ENCODE assay signal across 25 mouse cellular contexts in genomic region chr15:97727520-97727919, GRCm38 (mm10). TPM values are rescaled to one million over a fixed set of nuclear protein-coding genes. Genes with fewer than 3 reads are reported as not detected.
DNase-seq lines count a peak whose midpoint lies in the region; ATAC-seq and TF ChIP-seq lines count a peak whose summit lies in the region.
"Had no signal": no experiment of that assay in that cellular context is flagged by ENCODE, and none has a peak within 500 bp of the region (broad histone marks: within the 10 kb centered on the region; RNA-seq: fewer than 3 reads in every experiment).

No protein-coding gene starts in this region.

- peak overlapping the region; percentile 36; the same call in 1 of the 2 replicates for H3K27ac ChIP-seq in heart, embryonic 13.5 days (replicated peaks)
- H3K27ac ChIP-seq in heart, embryonic 12.5 days (ENCODE audit: poor library complexity, severe bottlenecking) = no peak overlapping the region
- H3K27ac ChIP-seq in testis, adult 2 months (ENCODE audit: control insufficient read depth, insufficient read depth, low read depth, low read length) = peak overlapping the region; percentile 22
- H3K27ac ChIP-seq in macrophage = peak overlapping the region; percentile 22; the same call in 1 of the 2 replicates
- H3K27ac ChIP-seq: forebrain, embryonic 13.5 days; hindbrain, embryonic 10.5 days; intestine, embryonic 15.5 days; kidney, postnatal 0 days; limb, embryonic 12.5 days; liver, embryonic 15.5 days; midbrain, embryonic 12.5 days; stomach, embryonic 15.5 days had no signal

- no peaks in the 10 kb centered on the region for H3K79me2 ChIP-seq in macrophage (ENCODE audit: inconsistent target)

- peaks cover 10% of the 10 kb centered on the region for H3K4me1 ChIP-seq in heart, embryonic 13.5 days
- H3K4me1 ChIP-seq in heart, embryonic 12.5 days (replicated peaks) = peaks cover 8% of the 10 kb centered on the region; the same call in 1 of the 2 replicates
- H3K4me1 ChIP-seq in testis, adult 2 months (ENCODE audit: control insufficient read depth, insufficient read depth, low read length) = peaks cover 15% of the 10 kb centered on the region
- H3K4me1 ChIP-seq: forebrain, embryonic 13.5 days; liver, embryonic 15.5 days; midbrain, embryonic 12.5 days; stomach, embryonic 15.5 days had no signal

- no peak overlapping the region for H3K4me2 ChIP-seq in heart, embryonic 13.5 days
- no peak overlapping the region for H3K4me2 ChIP-seq in heart, embryonic 12.5 days
- H3K4me2 ChIP-seq: forebrain, embryonic 13.5 days; intestine, embryonic 15.5 days; limb, embryonic 12.5 days; liver, embryonic 15.5 days; midbrain, embryonic 12.5 days; stomach, embryonic 15.5 days had no signal

- no peak overlapping the region for H3K4me3 ChIP-seq in heart, embryonic 13.5 days
- no peak overlapping the region for H3K4me3 ChIP-seq in heart, embryonic 12.5 days
- no peak overlapping the region for H3K4me3 ChIP-seq in testis, adult 2 months (ENCODE audit: control insufficient read depth, low read depth, low read length)
- no peak overlapping the region for H3K4me3 ChIP-seq in macrophage (ENCODE audit: inconsistent target)
- H3K4me3 ChIP-seq: forebrain, embryonic 13.5 days; hindbrain, embryonic 10.5 days; intestine, embryonic 15.5 days; limb, embryonic 12.5 days; liver, embryonic 15.5 days; megakaryocyte, embryonic 14.5 days; midbrain, embryonic 12.5 days; stomach, embryonic 15.5 days had no signal

- TF ChIP-seq CTCF in testis, adult 2 months (IDR thresholded peaks at IDR 0.05; ENCODE audit: control insufficient read depth, insufficient read depth, insufficient replicate concordance, low read depth, low read length) = no peak

- no peak for ATAC-seq in heart, embryonic 13.5 days (ENCODE audit: extremely low read depth, insufficient number of reproducible peaks, low FRiP score, low TSS enrichment)
- ATAC-seq in heart, embryonic 12.5 days (ENCODE audit: insufficient number of reproducible peaks, low FRiP score) = no peak
- ATAC-seq: CD4-positive, CD25-positive, alpha-beta regulatory T cell, adult 4 months; forebrain, embryonic 13.5 days; hindbrain, embryonic 16.5 days; intestine, embryonic 15.5 days had no signal

- DNase-seq in testis, postnatal 10 days (ENCODE audit: low spot score) = no peak
- peak; percentile 48 to 49 for DNase-seq in thymus, postnatal 36 days
- DNase-seq in kidney, adult 8-10 months = no peak
- DNase-seq: adrenal gland, postnatal 25 days; cerebellum, adult 2 months; cerebellum, postnatal 36 days; kidney, postnatal 4 days; layer of hippocampus, adult 9-11 months had no signal

- no peak overlapping the region for H3K9ac ChIP-seq in heart, embryonic 13.5 days
- no peak overlapping the region for H3K9ac ChIP-seq in heart, embryonic 12.5 days
- H3K9ac ChIP-seq: forebrain, embryonic 13.5 days; intestine, embryonic 15.5 days; limb, embryonic 12.5 days; liver, embryonic 15.5 days; midbrain, embryonic 12.5 days; stomach, embryonic 15.5 days had no signal

- whole genome bisulfite sequencing in heart, embryonic 13.5 days = 65% methylated on average over 5 of the region's 5 CpGs
- WGBS in heart, embryonic 12.5 days = 76% methylated on average over 5 of the region's 5 CpGs
- 39% methylated on average over 5 of the region's 5 CpGs for WGBS in macrophage (ENCODE audit: missing documents)

- 0 out of 2 replicates have a peak, but pooled peaks cover 3% of the 10 kb centered on the region for H3K27me3 ChIP-seq in heart, embryonic 13.5 days (replicated peaks)
- H3K27me3 ChIP-seq in heart, embryonic 12.5 days (replicated peaks) = no peaks in the 10 kb centered on the region
- H3K27me3 ChIP-seq in testis, adult 2 months (ENCODE audit: control insufficient read depth, insufficient read depth, low read length) = no peaks in the 10 kb centered on the region
- H3K27me3 ChIP-seq: forebrain, embryonic 13.5 days; intestine, embryonic 15.5 days; limb, embryonic 12.5 days; midbrain, embryonic 12.5 days; stomach, embryonic 15.5 days had no signal

- no peak for TF ChIP-seq POLR2A in testis, adult 2 months (IDR thresholded peaks at IDR 0.05; ENCODE audit: control insufficient read depth, low read depth, low read length)

- no peaks in the 10 kb centered on the region for H3K9me3 ChIP-seq in heart, embryonic 13.5 days
- no peaks in the 10 kb centered on the region for H3K9me3 ChIP-seq in heart, embryonic 12.5 days (replicated peaks)
- H3K9me3 ChIP-seq: forebrain, embryonic 13.5 days; intestine, embryonic 15.5 days; limb, embryonic 12.5 days; liver, embryonic 15.5 days; midbrain, embryonic 12.5 days; stomach, embryonic 15.5 days had no signal

- no peaks in the 10 kb centered on the region for H3K36me3 ChIP-seq in heart, embryonic 13.5 days
- H3K36me3 ChIP-seq in heart, embryonic 12.5 days = no peaks in the 10 kb centered on the region
- H3K36me3 ChIP-seq in testis, adult 2 months (ENCODE audit: control insufficient read depth, insufficient read depth, low read length) = no peaks in the 10 kb centered on the region
- no peaks in the 10 kb centered on the region for H3K36me3 ChIP-seq in macrophage (ENCODE audit: inconsistent target)
- H3K36me3 ChIP-seq: hindbrain, embryonic 10.5 days; intestine, embryonic 15.5 days; limb, embryonic 12.5 days; liver, embryonic 15.5 days; midbrain, embryonic 12.5 days; stomach, embryonic 15.5 days had no signal

RNA-seq across cellular contexts. Expression of gene Endou, which starts 3.6 kb away (rescaled TPM):
- 0.23 and 0.45 TPM in 2 replicates for polyA plus RNA-seq in heart, embryonic 13.5 days (2015; fragmentation: Nextera tagmentation; extraction: Ambion mirVana)
- polyA plus RNA-seq in heart, embryonic 12.5 days (2016; fragmentation: Nextera tagmentation; extraction: Ambion mirVana) = 0.14 and 0.15 TPM in 2 replicates
- 0.89 and 1.1 TPM in 2 replicates for polyA plus RNA-seq in testis, adult 2 months (2012; rRNA removed)
- total RNA-seq in macrophage (2018; cell fraction: chromatin; rRNA removed) = 1 to 10 TPM in 21 of 26 experiments, under 1 TPM in 4, not detected in 1; 0.41 to 5.2 (median 2.0) TPM
- under 1 TPM; 0.10 to 0.84 (median 0.45) TPM for total RNA-seq in macrophage (2018; cell fraction: cytosol; rRNA removed)
- 1 to 10 TPM in 18 of 26 experiments, under 1 TPM in 7, not detected in 1; 0.30 to 5.3 (median 2.0) TPM for total RNA-seq in macrophage (2018; cell fraction: nucleus; rRNA removed)
- polyA plus RNA-seq in macrophage (2018) = 0.66 to 0.98 TPM in 2 of 3 replicates, not detected in the other
- polyA plus RNA-seq: embryonic facial prominence, embryonic 11.5 days; neural tube, embryonic 14.5 days had no signal

RNA-seq across cellular contexts. Expression of gene Rpap3, which starts 21.9 kb away (rescaled TPM):
- polyA plus RNA-seq in heart, embryonic 13.5 days (2015; fragmentation: Nextera tagmentation; extraction: Ambion mirVana) = 17.9 and 18.5 TPM in 2 replicates
- polyA plus RNA-seq in heart, embryonic 12.5 days (2016; fragmentation: Nextera tagmentation; extraction: Ambion mirVana) = 21.5 and 23.7 TPM in 2 replicates
- polyA plus RNA-seq in testis, adult 2 months (2012; rRNA removed) = 3.7 and 3.9 TPM in 2 replicates
- 10 to 100 TPM in 15 of 26 experiments, 1 to 10 TPM in 11; 1.1 to 27.9 (median 12.3) TPM for total RNA-seq in macrophage (2018; cell fraction: chromatin; rRNA removed)
- total RNA-seq in macrophage (2018; cell fraction: cytosol; rRNA removed) = 10 to 100 TPM in 14 of 26 experiments, 1 to 10 TPM in 12; 7.0 to 11.9 (median 10.1) TPM
- 10 to 100 TPM in 8 of 26 experiments, 1 to 10 TPM in 18; 2.3 to 15.8 (median 5.9) TPM for total RNA-seq in macrophage (2018; cell fraction: nucleus; rRNA removed)
- 8.9 to 13.3 TPM (median 9.6 TPM) in 3 replicates for polyA plus RNA-seq in macrophage (2018)

RNA-seq across cellular contexts. Expression of gene Rapgef3, which starts 40.3 kb away (rescaled TPM):
- polyA plus RNA-seq in heart, embryonic 13.5 days (2015; fragmentation: Nextera tagmentation; extraction: Ambion mirVana) = 22.1 and 25.4 TPM in 2 replicates
- polyA plus RNA-seq in heart, embryonic 12.5 days (2016; fragmentation: Nextera tagmentation; extraction: Ambion mirVana) = 22.0 and 22.9 TPM in 2 replicates
- 16.1 and 16.3 TPM in 2 replicates for polyA plus RNA-seq in testis, adult 2 months (2012; rRNA removed)
- total RNA-seq in macrophage (2018; cell fraction: chromatin; rRNA removed) = 100 to 1,000 TPM in 3 of 26 experiments, 10 to 100 TPM in 19, 1 to 10 TPM in 4; 5.4 to 141 (median 37.1) TPM
- 10 to 100 TPM in 4 of 26 experiments, 1 to 10 TPM in 22; 1.9 to 13.5 (median 6.4) TPM for total RNA-seq in macrophage (2018; cell fraction: cytosol; rRNA removed)
- 10 to 100 TPM in 15 of 26 experiments, 1 to 10 TPM in 11; 2.9 to 49.9 (median 14.1) TPM for total RNA-seq in macrophage (2018; cell fraction: nucleus; rRNA removed)
- 5.0 to 10.9 TPM (median 10.2 TPM) in 3 replicates for polyA plus RNA-seq in macrophage (2018)

RNA-seq across cellular contexts. Expression of gene Slc48a1, which starts 50.8 kb away (rescaled TPM):
- polyA plus RNA-seq in heart, embryonic 13.5 days (2015; fragmentation: Nextera tagmentation; extraction: Ambion mirVana) = 70.2 and 70.8 TPM in 2 replicates
- 52.9 and 55.0 TPM in 2 replicates for polyA plus RNA-seq in heart, embryonic 12.5 days (2016; fragmentation: Nextera tagmentation; extraction: Ambion mirVana)
- 16.3 and 17.0 TPM in 2 replicates for polyA plus RNA-seq in testis, adult 2 months (2012; rRNA removed)
- 10 to 100 TPM in 23 of 26 experiments, 1 to 10 TPM in 3; 5.9 to 65.0 (median 26.1) TPM for total RNA-seq in macrophage (2018; cell fraction: chromatin; rRNA removed)
- total RNA-seq in macrophage (2018; cell fraction: cytosol; rRNA removed) = 100 to 1,000 TPM; 109 to 241 (median 184) TPM
- total RNA-seq in macrophage (2018; cell fraction: nucleus; rRNA removed) = 100 to 1,000 TPM in 5 of 26 experiments, 10 to 100 TPM in 21; 24.4 to 186 (median 60.9) TPM
- 221 to 258 TPM (median 233 TPM) in 3 replicates for polyA plus RNA-seq in macrophage (2018)

Comparison
In these comparisons a context has a peak if more than half of its experiments do, and no peak if none do; other contexts are left out.
1. DNase-seq: peak in thymus, postnatal 36 days (2 of 2); none in testis, postnatal 10 days (single experiment) and kidney, adult 8-10 months (0 of 2).